Mouse (Mus musculus) kidney, embryonic 15.5 days (tissue): Measurements from ENCODE around the gene St6galnac6. TPM values are rescaled to one million over a fixed set of nuclear protein-coding genes. Genes with fewer than 3 reads are reported as not detected.
A peak's percentile ranks its signal among the peaks of the same experiment; 100 is the strongest.

Experiments used
- ATAC-seq: fragments of 200-750 bp; cut with Nextera tagmentation; replicated peaks from 2 replicates; pipeline ENCODE4 v1.8.0; 2017; ENCODE audit warnings: moderate TSS enrichment; ENCODE audit not compliant: low FRiP score
- H3K27ac ChIP-seq: fragments of 300-500 bp; sonication (generic); 2 replicates; pipeline ENCODE4 v1.5.1; 2015; ENCODE audit warnings: mild to moderate bottlenecking, inconsistent platforms
- H3K27me3 ChIP-seq: fragments of 300-500 bp; sonication (generic); 2 replicates; pipeline ENCODE4 v1.6.1; 2015; ENCODE audit warnings: inconsistent platforms
- H3K36me3 ChIP-seq: fragments of 300-500 bp; sonication (generic); 2 replicates; pipeline ENCODE4 v1.6.1; 2015; ENCODE audit warnings: inconsistent platforms
- H3K4me1 ChIP-seq: fragments of 300-500 bp; sonication (generic); 2 replicates; pipeline ENCODE4 v1.6.1; 2015; ENCODE audit warnings: inconsistent platforms
- H3K4me2 ChIP-seq: fragments of 300-500 bp; sonication (generic); 2 replicates; pipeline ENCODE4 v1.6.1; 2015; ENCODE audit warnings: moderate library complexity, mild to moderate bottlenecking, inconsistent platforms
- H3K4me3 ChIP-seq: fragments of 300-500 bp; sonication (generic); replicated peaks from 2 replicates; pipeline ENCODE4 v1.5.1; 2015; ENCODE audit warnings: mild to moderate bottlenecking, inconsistent platforms
- H3K9ac ChIP-seq: fragments of 300-500 bp; sonication (generic); 2 replicates; pipeline ENCODE4 v1.6.1; 2015; ENCODE audit warnings: mild to moderate bottlenecking, inconsistent platforms
- H3K9me3 ChIP-seq: fragments of 300-500 bp; sonication (generic); replicated peaks from 2 replicates; pipeline ENCODE4 v1.6.1; 2016; ENCODE audit warnings: inconsistent platforms
- WGBS: fragments of 180-500 bp; shearing (Covaris S2); methylation state at CpG from one replicate; pipeline ENCODE4 v1.1.7; 2015; ENCODE audit warnings: mixed read lengths; 5-methylcytosine and 5-hydroxymethylcytosine counted together
- polyA plus RNA-seq: library from polyadenylated mRNA; unstranded; fragments of >200 nt; fragmentation: Nextera tagmentation; extraction: Ambion mirVana; gene quantifications from 2 replicates; pipeline ENCODE4 v1.2.1, GENCODE M21; 2015

Gene St6galnac6
- polyA plus RNA-seq, 1 experiment from 2014 or later = 17.6 TPM

DNA sequence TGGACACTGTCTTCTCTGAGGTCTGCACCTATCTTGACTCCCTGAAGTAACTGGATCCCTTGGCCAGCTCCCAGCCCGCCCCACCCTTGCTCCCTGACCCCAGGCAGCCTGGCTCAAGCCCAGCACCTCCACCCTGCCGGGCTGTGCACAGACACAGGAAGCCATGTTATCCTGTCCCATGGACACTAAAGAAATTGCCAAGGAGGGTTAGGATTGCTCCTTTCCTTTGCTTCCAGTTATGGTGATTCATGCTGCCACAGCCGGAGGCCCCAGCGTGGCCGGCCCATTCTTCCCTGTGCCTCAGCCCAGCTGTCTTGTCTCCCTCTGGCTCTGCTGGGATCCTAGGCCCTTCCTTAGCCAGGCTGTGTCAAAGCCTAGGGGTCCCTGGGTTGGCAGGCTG is 34.2 kb downstream of the St6galnac6 start:
- Histone ChIP-seq H3K27me3 (no peaks in the 10 kb centered on the region), H3K4me3 (no peak overlapping the region), H3K36me3 (no peaks in the 10 kb centered on the region), H3K9me3 (no peaks in the 10 kb centered on the region), H3K9ac (no peak overlapping the region), H3K27ac (peak overlapping the region; percentile 66; the same call in 1 of the 2 replicates), H3K4me1 (peaks cover 63% of the 10 kb centered on the region), H3K4me2 (no peak overlapping the region)
- ATAC-seq = no peak
- 60% methylated on average over 5 of the region's 5 CpGs for WGBS

DNA sequence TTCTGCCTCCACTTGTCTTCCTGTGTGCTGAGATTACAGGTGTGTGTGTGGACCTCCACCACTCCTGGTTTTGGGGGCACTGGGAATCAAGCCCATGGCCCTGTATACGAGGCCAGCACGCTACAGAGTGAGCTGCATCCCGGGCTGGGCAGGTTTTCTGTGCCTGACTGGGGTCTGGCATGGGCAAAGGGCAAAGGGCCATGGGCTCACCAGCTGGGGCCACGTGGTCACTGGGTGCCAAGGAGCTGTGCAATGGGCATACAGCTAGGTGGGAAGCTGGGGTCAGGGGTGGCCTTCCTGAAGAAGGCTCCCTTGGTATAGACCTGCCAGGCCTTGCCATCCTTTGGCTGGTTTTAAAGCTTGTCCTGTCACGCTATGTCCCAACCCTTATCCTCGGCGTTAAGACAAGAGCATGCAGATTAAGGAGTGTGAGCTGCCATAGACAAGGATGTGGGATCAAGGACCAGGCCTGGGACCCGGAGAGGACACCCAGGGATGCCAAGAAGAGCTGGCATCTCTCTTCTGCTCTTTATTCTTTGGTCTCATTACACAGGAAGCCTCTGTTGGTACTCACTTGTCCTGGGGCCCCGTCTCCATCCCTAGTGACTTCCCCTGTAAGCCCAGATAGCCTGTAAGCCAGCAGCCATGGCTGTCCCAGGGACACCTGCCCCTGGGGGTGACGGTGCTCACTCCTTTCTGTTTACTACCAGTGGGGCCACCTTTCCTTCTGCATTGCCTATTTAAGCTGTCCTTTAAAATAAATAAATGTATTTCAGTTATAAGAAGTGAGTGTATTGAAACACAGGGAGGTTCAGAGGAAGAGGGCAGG is 35.0 kb downstream of the St6galnac6 start:
- WGBS = 86% methylated on average over 10 of the region's 10 CpGs
- ATAC-seq = no peak
- no peaks in the 10 kb centered on the region for H3K9me3 ChIP-seq

DNA sequence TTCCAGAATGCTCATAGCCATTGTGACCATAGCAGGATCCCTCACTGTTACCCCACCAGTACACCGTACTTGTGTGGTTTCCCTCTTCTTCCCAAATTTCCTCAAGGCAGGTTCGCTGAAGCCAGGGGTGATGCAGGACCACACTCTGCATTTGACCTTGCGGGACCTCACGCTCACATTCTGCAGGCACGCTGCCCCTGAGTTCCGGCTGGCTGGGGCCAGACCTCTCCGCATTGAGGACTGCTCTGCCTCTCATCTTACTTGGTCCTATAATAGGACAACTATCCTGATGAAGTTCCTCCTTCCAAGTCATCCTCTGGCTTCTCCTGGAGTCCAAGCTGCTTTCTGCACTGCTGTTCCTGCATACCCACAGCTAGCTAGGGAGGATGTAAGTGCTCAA is 37.1 kb downstream of the St6galnac6 start:
- WGBS = 69% methylated on average over 7 of the region's 7 CpGs
- H3K27me3 ChIP-seq = no peaks in the 10 kb centered on the region
- no peak for ATAC-seq
- H3K4me2 ChIP-seq = no peak overlapping the region
- H3K4me1 ChIP-seq = peaks cover 55% of the 10 kb centered on the region
- no peak overlapping the region for H3K9ac ChIP-seq
- H3K36me3 ChIP-seq = no peaks in the 10 kb centered on the region
- H3K27ac ChIP-seq = peak overlapping the region; percentile 81
- H3K4me3 ChIP-seq = no peak overlapping the region
- H3K9me3 ChIP-seq = no peaks in the 10 kb centered on the region

More for the DNA sequence above, 35.0 kb downstream of the St6galnac6 start:
- Histone ChIP-seq H3K36me3 (no peaks in the 10 kb centered on the region), H3K27me3 (no peaks in the 10 kb centered on the region), H3K4me2 (no peak overlapping the region), H3K9ac (no peak overlapping the region), H3K4me1 (peaks cover 55% of the 10 kb centered on the region), H3K4me3 (no peak overlapping the region), H3K27ac (peak overlapping the region; percentile 9; the same call in 1 of the 2 replicates)

DNA sequence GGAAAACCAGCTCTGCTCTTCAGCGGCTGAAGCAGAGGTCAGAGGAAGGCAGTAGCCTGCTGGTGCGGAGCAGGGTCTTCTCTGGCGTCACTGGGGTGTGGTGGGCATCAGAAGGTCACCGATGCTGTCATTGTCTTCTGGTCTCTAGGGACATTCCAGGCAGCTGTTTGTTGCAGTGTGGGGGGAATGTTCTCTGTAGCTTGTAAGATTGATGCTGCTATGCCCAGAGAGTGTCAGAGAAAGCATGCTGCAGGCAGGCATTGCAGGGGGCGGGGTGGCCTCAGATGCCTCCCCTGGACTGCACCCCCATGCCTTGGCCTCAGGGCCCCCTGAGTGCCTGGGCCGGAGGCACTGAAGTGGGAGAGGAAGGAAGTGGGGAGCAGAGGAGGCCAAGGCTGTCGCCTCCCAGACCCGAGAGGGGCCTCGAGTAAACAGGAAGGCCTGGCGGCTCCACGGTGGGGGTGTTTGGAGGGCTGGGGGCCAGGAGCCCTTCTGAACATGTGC is 38.3 kb downstream of the St6galnac6 start:
- H3K4me3 ChIP-seq = no peak overlapping the region
- no peak overlapping the region for H3K4me2 ChIP-seq
- 9% methylated on average over 11 of the region's 11 CpGs for WGBS
- no peaks in the 10 kb centered on the region for H3K36me3 ChIP-seq
- no peaks in the 10 kb centered on the region for H3K9me3 ChIP-seq
- peak overlapping the region; percentile 81 for H3K27ac ChIP-seq
- ATAC-seq = peak; percentile 76
- no peaks in the 10 kb centered on the region for H3K27me3 ChIP-seq
- peaks cover 52% of the 10 kb centered on the region for H3K4me1 ChIP-seq
- H3K9ac ChIP-seq = no peak overlapping the region

DNA sequence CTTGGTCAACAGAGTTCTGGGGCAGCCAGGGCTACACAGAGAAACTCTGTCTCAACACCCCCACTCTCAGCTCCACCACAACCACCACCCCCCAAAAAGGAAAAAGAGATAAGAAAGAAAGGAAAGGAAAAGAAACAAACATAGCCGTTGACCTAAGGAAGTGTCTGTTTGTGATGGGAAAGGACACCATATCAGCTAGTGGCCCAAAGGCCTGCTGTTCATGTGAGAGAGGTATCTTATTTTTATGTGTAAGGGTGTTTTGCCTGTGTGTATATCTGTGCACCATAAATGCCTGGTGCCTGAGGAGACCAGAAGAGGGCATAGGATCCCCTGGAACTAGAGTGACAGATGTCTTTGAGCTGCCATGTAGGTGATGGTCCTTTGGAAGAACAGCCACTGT is 40.1 kb downstream of the St6galnac6 start:
- H3K9me3 ChIP-seq = no peaks in the 10 kb centered on the region
- peaks cover 54% of the 10 kb centered on the region for H3K4me1 ChIP-seq
- no peak overlapping the region for H3K27ac ChIP-seq
- no peak overlapping the region for H3K4me3 ChIP-seq
- H3K27me3 ChIP-seq = no peaks in the 10 kb centered on the region
- no peaks in the 10 kb centered on the region for H3K36me3 ChIP-seq
- 60% methylated on average over 1 of the region's 1 CpGs for WGBS
- no peak overlapping the region for H3K4me2 ChIP-seq
- no peak overlapping the region for H3K9ac ChIP-seq
- ATAC-seq = no peak

DNA sequence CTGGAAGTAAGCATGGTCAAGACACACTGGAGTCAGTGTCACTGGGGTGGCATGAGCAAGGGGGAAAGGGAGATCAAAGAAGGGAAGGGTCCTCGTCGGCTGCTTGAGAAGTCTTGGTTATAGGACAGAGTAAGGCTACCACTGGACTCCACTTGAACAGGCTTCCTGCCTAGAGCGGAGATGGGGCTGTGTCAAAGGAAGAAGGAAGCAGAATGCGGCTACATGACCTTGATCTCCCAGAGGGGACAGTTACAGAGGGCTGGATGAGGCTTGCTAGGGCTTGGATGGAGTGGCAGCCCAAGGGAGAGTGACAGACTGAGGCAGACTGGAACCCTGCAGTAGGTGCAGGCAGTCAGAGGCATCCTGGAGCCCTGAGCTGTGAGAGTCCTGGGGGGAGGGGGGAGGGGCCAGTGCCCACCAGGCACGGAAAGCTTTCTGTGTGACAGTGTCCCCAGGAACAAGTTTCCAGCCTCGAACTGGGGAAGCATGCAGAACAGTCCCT is 41.1 kb downstream of the St6galnac6 start:
- ATAC-seq = no peak
- H3K4me2 ChIP-seq = no peak overlapping the region
- H3K27ac ChIP-seq = no peak overlapping the region
- H3K36me3 ChIP-seq = no peaks in the 10 kb centered on the region
- H3K4me3 ChIP-seq = no peak overlapping the region
- H3K27me3 ChIP-seq = no peaks in the 10 kb centered on the region
- 63% methylated on average over 6 of the region's 6 CpGs for WGBS
- H3K9me3 ChIP-seq = no peaks in the 10 kb centered on the region
- H3K9ac ChIP-seq = no peak overlapping the region
- H3K4me1 ChIP-seq = peaks cover 57% of the 10 kb centered on the region

DNA sequence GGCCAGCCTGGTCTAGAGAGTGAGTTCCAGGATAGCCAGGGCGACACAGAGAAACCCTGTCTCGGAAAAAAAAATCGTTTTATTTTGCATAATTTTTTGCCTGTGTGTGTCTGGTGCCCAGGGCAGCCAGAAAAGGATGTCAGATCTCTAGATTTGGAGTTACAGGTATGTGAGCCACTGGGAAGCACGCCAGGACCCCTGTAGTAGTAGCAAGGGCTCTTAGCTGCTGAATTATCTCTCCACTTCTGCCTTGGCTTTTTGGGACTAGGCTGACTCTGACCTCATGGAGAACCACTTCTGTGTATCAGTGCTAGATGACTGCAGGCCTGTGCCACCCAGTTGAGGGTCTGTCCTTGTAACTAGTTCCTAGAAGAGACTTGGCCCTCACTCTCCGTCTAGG is 42.3 kb downstream of the St6galnac6 start:
- Histone ChIP-seq H3K27me3 (no peaks in the 10 kb centered on the region), H3K9ac (no peak overlapping the region), H3K4me2 (no peak overlapping the region), H3K4me1 (peaks cover 65% of the 10 kb centered on the region), H3K4me3 (no peak overlapping the region), H3K9me3 (no peaks in the 10 kb centered on the region), H3K27ac (no peak overlapping the region), H3K36me3 (no peaks in the 10 kb centered on the region)
- no peak for ATAC-seq
- WGBS = 92% methylated on average over 5 of the region's 5 CpGs

DNA sequence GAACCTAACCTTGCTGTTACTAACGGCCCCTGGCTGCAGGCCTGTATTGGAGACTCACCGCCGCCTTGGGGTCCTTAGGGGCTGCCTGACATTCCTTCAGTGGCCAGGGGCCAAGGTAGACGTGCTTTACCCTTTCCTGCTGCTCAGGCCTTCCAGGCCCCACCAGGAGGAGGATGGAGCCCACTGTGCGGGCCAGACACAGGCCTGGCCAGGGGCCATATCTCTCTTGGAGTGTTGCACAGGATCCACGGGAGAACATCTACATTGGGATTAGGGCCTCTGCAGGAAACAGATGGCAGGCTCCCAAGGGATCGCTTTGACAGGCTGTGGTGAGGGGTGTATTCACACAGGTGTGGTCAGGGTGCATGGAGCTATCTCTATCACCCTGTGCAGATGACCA is 43.3 kb downstream of the St6galnac6 start:
- no peak overlapping the region for H3K4me2 ChIP-seq
- no peak overlapping the region for H3K9ac ChIP-seq
- H3K9me3 ChIP-seq = no peaks in the 10 kb centered on the region
- H3K27ac ChIP-seq = 0 out of 2 replicates have a peak overlapping the region, but pooled peaks have one; percentile 32
- H3K4me1 ChIP-seq = peaks cover 55% of the 10 kb centered on the region
- no peaks in the 10 kb centered on the region for H3K27me3 ChIP-seq
- ATAC-seq = no peak
- WGBS = 68% methylated on average over 7 of the region's 7 CpGs
- H3K36me3 ChIP-seq = no peaks in the 10 kb centered on the region
- H3K4me3 ChIP-seq = no peak overlapping the region

DNA sequence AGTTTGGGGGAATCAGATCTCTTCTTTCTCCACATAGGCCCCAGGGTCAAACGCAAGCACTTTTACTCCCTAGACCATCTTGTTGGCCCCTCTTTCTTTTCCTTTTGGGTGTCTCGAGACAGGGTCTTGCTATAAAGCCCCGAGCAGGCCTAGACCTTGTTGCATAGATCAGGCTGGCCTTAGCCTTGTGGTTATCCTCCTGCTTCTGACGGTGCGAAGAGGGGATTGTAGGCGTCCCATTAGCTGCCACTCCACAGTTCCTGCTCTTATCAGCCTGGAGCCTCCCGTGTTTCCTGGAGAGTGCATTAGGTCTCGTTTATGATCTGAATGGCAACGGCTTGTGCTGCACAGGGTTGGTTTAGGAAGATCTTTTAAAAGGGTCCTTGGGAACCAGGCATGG is 44.6 kb downstream of the St6galnac6 start:
- no peak overlapping the region for H3K4me3 ChIP-seq
- peaks cover 50% of the 10 kb centered on the region for H3K4me1 ChIP-seq
- WGBS = 68% methylated on average over 9 of the region's 9 CpGs
- no peak for ATAC-seq
- no peak overlapping the region for H3K27ac ChIP-seq
- H3K4me2 ChIP-seq = no peak overlapping the region
- no peak overlapping the region for H3K9ac ChIP-seq
- H3K27me3 ChIP-seq = no peaks in the 10 kb centered on the region
- no peaks in the 10 kb centered on the region for H3K9me3 ChIP-seq
- no peaks in the 10 kb centered on the region for H3K36me3 ChIP-seq

DNA sequence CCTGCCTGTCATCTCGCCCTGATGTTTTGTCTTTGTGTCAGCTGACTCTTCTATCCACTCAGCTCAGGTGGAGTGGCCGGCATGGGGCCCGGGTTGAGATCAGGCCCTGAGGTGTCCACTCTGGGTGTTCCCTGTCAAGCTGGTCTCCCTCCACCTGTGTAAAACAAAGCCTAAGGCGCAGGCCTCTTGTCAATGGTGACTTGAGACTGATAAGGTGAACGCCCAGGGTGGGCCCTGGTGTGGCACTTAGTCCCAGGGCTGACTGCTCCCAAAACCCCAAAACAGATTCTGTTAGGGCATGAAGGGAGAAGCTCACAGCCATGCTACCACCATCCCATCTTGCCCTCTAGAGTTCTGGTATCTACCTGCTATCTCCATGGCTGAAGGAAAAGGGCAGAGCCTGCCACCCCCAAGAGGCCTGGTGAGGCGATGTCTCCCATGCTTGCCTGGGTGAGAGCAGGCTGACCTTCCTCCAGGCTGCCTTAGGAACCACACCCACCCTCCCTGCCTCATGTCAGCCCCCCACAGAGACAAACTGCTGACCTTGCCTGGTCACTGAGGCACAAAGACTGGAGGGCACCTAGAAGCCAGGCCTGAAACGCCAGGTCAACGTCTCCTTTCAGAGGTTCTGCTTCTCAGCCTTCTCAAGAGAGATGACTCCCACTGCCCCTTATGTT is 45.4 kb downstream of the St6galnac6 start:
- 71% methylated on average over 8 of the region's 8 CpGs for WGBS
- Histone ChIP-seq H3K9me3 (no peaks in the 10 kb centered on the region), H3K4me3 (no peak overlapping the region), H3K36me3 (no peaks in the 10 kb centered on the region), H3K27ac (0 out of 2 replicates have a peak overlapping the region, but pooled peaks have one; percentile 78), H3K27me3 (no peaks in the 10 kb centered on the region), H3K4me2 (no peak overlapping the region), H3K4me1 (peaks cover 50% of the 10 kb centered on the region), H3K9ac (no peak overlapping the region)
- ATAC-seq = no peak

DNA sequence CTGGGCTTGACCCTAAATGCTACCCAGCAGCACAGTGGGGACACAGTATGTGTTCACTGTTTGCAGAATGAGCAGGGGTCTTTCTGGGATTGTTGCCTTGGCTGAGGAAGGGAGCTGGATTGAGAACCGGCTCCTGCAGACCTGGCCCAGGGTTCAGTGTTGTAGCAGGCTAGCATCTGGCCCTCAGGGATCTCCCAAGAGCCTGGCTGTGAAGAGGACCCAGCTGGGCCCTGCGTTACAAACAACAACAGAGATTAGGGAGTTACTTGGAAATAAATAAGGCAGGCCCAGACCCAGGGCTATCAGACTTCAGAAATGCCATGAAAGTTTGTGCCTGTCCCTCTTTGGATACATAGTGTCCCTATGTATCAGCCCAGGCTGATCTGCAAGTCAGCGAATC is 46.1 kb downstream of the St6galnac6 start:
- Histone ChIP-seq H3K4me3 (no peak overlapping the region), H3K4me2 (no peak overlapping the region), H3K4me1 (peaks cover 49% of the 10 kb centered on the region), H3K27me3 (no peaks in the 10 kb centered on the region), H3K36me3 (no peaks in the 10 kb centered on the region), H3K27ac (peak overlapping the region; percentile 78; the same call in 1 of the 2 replicates), H3K9me3 (no peaks in the 10 kb centered on the region), H3K9ac (0 out of 2 replicates have a peak overlapping the region, but pooled peaks have one; percentile 15)
- WGBS = 58% methylated on average over 3 of the region's 3 CpGs
- no peak for ATAC-seq
